Mouse (Mus musculus): ENCODE data around the gene Def6. TPM values are rescaled to one million over a fixed set of nuclear protein-coding genes. Genes with fewer than 3 reads are reported as not detected.
A peak's percentile ranks its signal among the peaks of the same experiment; 100 is the strongest.

The Def6 gene
- polyA plus RNA-seq, 1 experiment from 2014 or later: 5.8 TPM

- H3K27ac ChIP-seq (ENCODE audit: low read length): no peak overlapping the region
- ATAC-seq: peak; percentile 28; the same call in 1 of the 2 replicates
- no peak for TF ChIP-seq EP300 (IDR thresholded peaks at IDR 0.05)
- peak; percentile 92 for TF ChIP-seq CTCF (IDR thresholded peaks at IDR 0.05)
- 39% methylated on average over 14 of the region's 14 CpGs for WGBS
- no peak overlapping the region for H3K9ac ChIP-seq (replicated peaks; ENCODE audit: low read depth)
- peaks cover 10% of the 10 kb centered on the region; the same call in 1 of the 2 replicates for H3K36me3 ChIP-seq (ENCODE audit: insufficient read depth, low read length)
- H3K4me2 ChIP-seq (replicated peaks; ENCODE audit: low read depth, low read length): no peak overlapping the region
- no peaks in the 10 kb centered on the region for H3K9me3 ChIP-seq (ENCODE audit: low read length)
- H3K4me3 ChIP-seq (ENCODE audit: low read depth, low read length): no peak overlapping the region
- DNase-seq (ENCODE audit: low spot score): peak; percentile 53
- H3K4me1 ChIP-seq (ENCODE audit: insufficient read depth, low read depth, low read length): peaks cover 5% of the 10 kb centered on the region; the same call in 1 of the 2 replicates
- H3K27me3 ChIP-seq (replicated peaks; ENCODE audit: insufficient read depth, low read length): no peaks in the 10 kb centered on the region
Observed at GRCm38 (mm10) chr17:28204052-28204720, 3.4 kb upstream of the Def6 start.

DNA sequence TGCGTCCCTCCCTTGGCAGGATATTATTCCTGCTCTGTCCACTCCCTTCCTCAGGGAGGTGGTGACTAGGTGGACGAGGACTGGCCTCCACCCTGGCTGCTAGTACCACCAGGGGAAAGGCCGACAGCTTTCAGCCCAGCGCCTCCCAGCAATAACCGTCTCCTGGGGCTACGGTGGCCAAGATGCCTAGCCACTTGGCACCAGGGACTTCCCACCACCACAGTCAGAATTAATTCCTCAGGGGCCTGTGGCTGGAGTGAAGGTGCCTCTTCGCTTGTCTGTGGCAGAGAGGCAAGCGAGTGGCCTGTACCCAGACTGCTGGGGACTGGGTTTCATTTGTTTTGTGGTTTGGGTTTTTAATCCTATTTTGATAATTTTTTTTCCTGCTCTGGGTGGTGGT lies 2.1 kb upstream of the Def6 start:
- no peak overlapping the region for H3K27ac ChIP-seq (ENCODE audit: low read length)
- no peak overlapping the region for H3K4me3 ChIP-seq (ENCODE audit: low read depth, low read length)
- 89% methylated on average over 8 of the region's 8 CpGs for WGBS
- H3K9me3 ChIP-seq (ENCODE audit: low read length): no peaks in the 10 kb centered on the region
- no peak for DNase-seq (ENCODE audit: low spot score)
- peaks cover 5% of the 10 kb centered on the region; the same call in 1 of the 2 replicates for H3K4me1 ChIP-seq (ENCODE audit: insufficient read depth, low read depth, low read length)
- H3K4me2 ChIP-seq (replicated peaks; ENCODE audit: low read depth, low read length): no peak overlapping the region
- H3K36me3 ChIP-seq (ENCODE audit: insufficient read depth, low read length): peaks cover 10% of the 10 kb centered on the region; the same call in 1 of the 2 replicates
- H3K9ac ChIP-seq (replicated peaks; ENCODE audit: low read depth): no peak overlapping the region
- no peak for TF ChIP-seq CTCF (IDR thresholded peaks at IDR 0.05)
- no peak for TF ChIP-seq EP300 (IDR thresholded peaks at IDR 0.05)
- H3K27me3 ChIP-seq (replicated peaks; ENCODE audit: insufficient read depth, low read length): no peaks in the 10 kb centered on the region
- ATAC-seq: no peak

- TF ChIP-seq CTCF (IDR thresholded peaks at IDR 0.05): no peak
- no peak for TF ChIP-seq EP300 (IDR thresholded peaks at IDR 0.05)
- Histone ChIP-seq H3K36me3 (ENCODE audit: insufficient read depth, low read length) (peaks cover 10% of the 10 kb centered on the region; the same call in 1 of the 2 replicates), H3K4me1 (ENCODE audit: insufficient read depth, low read depth, low read length) (peaks cover 5% of the 10 kb centered on the region; the same call in 1 of the 2 replicates), H3K9me3 (ENCODE audit: low read length) (no peaks in the 10 kb centered on the region), H3K4me2 (replicated peaks; ENCODE audit: low read depth, low read length) (no peak overlapping the region), H3K27me3 (replicated peaks; ENCODE audit: insufficient read depth, low read length) (no peaks in the 10 kb centered on the region), H3K27ac (ENCODE audit: low read length) (no peak overlapping the region), H3K4me3 (ENCODE audit: low read depth, low read length) (no peak overlapping the region), H3K9ac (replicated peaks; ENCODE audit: low read depth) (no peak overlapping the region)
- 69% methylated on average over 8 of the region's 8 CpGs for WGBS
- ATAC-seq (no peak), DNase-seq (ENCODE audit: low spot score) (no peak)
Observed at GRCm38 (mm10) chr17:28207092-28207491, 486 bp upstream of the Def6 start.

GRCm38 (mm10) chr17:28208314-28208612 lies 685 bp downstream of the Def6 start:
- ATAC-seq (no peak), DNase-seq (ENCODE audit: low spot score) (no peak)
- TF ChIP-seq EP300 (IDR thresholded peaks at IDR 0.05) (no peak), CTCF (IDR thresholded peaks at IDR 0.05) (no peak)
- Histone ChIP-seq H3K27me3 (replicated peaks; ENCODE audit: insufficient read depth, low read length) (no peaks in the 10 kb centered on the region), H3K4me1 (ENCODE audit: insufficient read depth, low read depth, low read length) (peaks cover 5% of the 10 kb centered on the region; the same call in 1 of the 2 replicates), H3K27ac (ENCODE audit: low read length) (no peak overlapping the region), H3K4me3 (ENCODE audit: low read depth, low read length) (0 out of 2 replicates have a peak overlapping the region, but pooled peaks have one; percentile 14), H3K9ac (replicated peaks; ENCODE audit: low read depth) (no peak overlapping the region), H3K9me3 (ENCODE audit: low read length) (no peaks in the 10 kb centered on the region), H3K36me3 (ENCODE audit: insufficient read depth, low read length) (peaks cover under 1% of the 10 kb centered on the region; the same call in 1 of the 2 replicates), H3K4me2 (replicated peaks; ENCODE audit: low read depth, low read length) (peak overlapping the region; percentile 48)
- 82% methylated on average over 8 of the region's 8 CpGs for WGBS

- no peak overlapping the region for H3K4me3 ChIP-seq (ENCODE audit: low read depth, low read length)
- H3K4me1 ChIP-seq (ENCODE audit: insufficient read depth, low read depth, low read length): peaks cover 5% of the 10 kb centered on the region; the same call in 1 of the 2 replicates
- ATAC-seq (no peak), DNase-seq (ENCODE audit: low spot score) (no peak)
- no peak overlapping the region for H3K27ac ChIP-seq (ENCODE audit: low read length)
- H3K9me3 ChIP-seq (ENCODE audit: low read length): no peaks in the 10 kb centered on the region
- TF ChIP-seq CTCF (IDR thresholded peaks at IDR 0.05) (no peak), EP300 (IDR thresholded peaks at IDR 0.05) (no peak)
- H3K36me3 ChIP-seq (ENCODE audit: insufficient read depth, low read length): no peaks in the 10 kb centered on the region
- WGBS: 66% methylated on average over 4 of the region's 4 CpGs
- no peaks in the 10 kb centered on the region for H3K27me3 ChIP-seq (replicated peaks; ENCODE audit: insufficient read depth, low read length)
- no peak overlapping the region for H3K4me2 ChIP-seq (replicated peaks; ENCODE audit: low read depth, low read length)
- H3K9ac ChIP-seq (replicated peaks; ENCODE audit: low read depth): no peak overlapping the region
Observed at GRCm38 (mm10) chr17:28209457-28210110, 2.0 kb downstream of the Def6 start.

DNA sequence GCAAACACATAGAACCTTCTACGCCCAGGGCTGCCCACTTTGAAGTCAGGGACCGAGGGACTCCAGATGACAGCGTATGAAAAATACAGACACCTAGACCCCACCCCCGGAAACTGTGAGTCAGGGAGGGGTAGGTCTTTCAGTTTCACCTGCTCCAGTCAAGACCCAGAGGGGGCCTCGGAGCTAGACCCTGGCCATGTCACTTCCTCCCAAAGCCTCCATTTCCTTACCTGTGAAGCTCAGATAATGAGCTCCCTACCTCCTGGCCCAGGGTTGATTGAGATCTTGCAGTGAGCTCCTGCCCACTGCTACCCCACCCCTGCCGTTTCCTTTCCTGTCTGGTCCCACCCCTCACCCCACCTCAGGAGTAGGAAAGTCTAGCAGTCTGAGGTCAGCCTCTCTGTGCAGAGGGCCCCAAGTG lies 4.4 kb downstream of the Def6 start:
- WGBS: 55% methylated on average over 6 of the region's 6 CpGs
- TF ChIP-seq CTCF (IDR thresholded peaks at IDR 0.05) (no peak), EP300 (IDR thresholded peaks at IDR 0.05) (no peak)
- no peak overlapping the region for H3K4me3 ChIP-seq (ENCODE audit: low read depth, low read length)
- peaks cover 5% of the 10 kb centered on the region; the same call in 1 of the 2 replicates for H3K4me1 ChIP-seq (ENCODE audit: insufficient read depth, low read depth, low read length)
- H3K9me3 ChIP-seq (ENCODE audit: low read length): no peaks in the 10 kb centered on the region
- no peak for DNase-seq (ENCODE audit: low spot score)
- H3K9ac ChIP-seq (replicated peaks; ENCODE audit: low read depth): no peak overlapping the region
- no peaks in the 10 kb centered on the region for H3K36me3 ChIP-seq (ENCODE audit: insufficient read depth, low read length)
- no peak for ATAC-seq
- no peak overlapping the region for H3K27ac ChIP-seq (ENCODE audit: low read length)
- no peak overlapping the region for H3K4me2 ChIP-seq (replicated peaks; ENCODE audit: low read depth, low read length)
- H3K27me3 ChIP-seq (replicated peaks; ENCODE audit: insufficient read depth, low read length): no peaks in the 10 kb centered on the region
